Mouse (Mus musculus) T-helper 1 cell (primary cell): ENCODE results near the gene Pkm.

Experiments used
- in situ Hi-C: fragments of 300-600 bp; cut with MboI, MseI; formaldehyde crosslinking; loops from one replicate; pipeline ENCODE4 v1.15.1; 2025; ENCODE audit warnings: high pct_unique_total_duplicates

Gene Pkm

DNA sequence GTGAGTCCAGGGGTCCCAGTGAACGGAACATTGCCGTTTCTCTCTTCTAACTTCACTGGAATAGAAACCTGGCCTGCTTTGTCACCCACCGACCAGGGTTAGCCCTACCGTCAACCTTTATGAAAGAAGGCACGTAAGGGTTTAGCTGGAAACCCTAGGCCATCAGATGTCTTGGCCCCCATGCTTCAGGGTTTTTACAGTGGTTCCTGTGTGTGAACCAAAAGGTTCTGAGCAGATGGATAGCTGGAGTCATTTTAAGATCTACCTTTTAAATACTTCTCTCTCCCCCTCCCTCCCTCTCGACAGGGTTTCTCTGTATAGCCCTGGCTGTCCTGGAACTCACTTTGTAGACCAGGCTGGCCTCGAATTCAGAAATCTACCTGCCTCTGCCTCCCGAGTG lies 9.8 kb downstream of the Pkm start:
- in situ Hi-C loops: no loop called here

DNA sequence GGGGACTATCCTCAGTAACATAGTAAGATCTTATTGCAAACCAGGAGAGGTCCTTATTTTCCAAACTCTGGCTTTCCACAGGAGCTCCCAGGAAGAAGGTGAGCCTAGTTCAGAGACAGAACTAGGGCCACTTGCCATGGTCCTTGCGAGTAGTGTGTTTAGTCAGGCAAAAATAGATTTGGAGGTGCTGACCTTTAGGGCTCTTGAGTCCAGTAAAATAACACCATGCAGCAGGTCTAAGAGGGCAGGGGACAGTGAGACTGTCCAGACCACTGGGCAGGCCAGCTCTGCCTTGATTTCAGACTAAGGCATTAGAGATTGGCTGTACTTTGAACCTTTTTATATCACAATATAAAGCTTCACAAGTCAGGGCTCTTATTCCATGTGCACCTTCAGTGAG lies 10.6 kb downstream of the Pkm start:
- in situ Hi-C loops: no loop called here

DNA sequence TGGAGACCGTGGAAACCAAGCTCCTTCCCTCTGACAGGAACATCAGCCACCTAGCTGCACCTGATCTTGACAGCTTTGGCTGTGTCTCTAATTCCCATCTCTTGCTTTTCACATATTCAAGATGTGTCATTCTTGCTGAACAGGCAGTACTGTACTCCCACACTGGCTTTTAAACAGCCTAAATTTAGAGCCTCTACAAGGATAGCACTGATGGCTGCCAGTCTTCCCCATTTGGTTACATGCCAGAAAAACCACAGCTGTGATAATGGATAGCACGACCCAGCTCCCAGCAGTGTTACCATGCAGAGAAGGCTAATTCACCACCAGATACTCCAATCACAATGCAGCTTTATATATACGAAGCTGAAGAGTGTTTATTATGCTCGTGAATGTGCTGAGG lies 11.1 kb downstream of the Pkm start:
- in situ Hi-C loops: no loop called here

DNA sequence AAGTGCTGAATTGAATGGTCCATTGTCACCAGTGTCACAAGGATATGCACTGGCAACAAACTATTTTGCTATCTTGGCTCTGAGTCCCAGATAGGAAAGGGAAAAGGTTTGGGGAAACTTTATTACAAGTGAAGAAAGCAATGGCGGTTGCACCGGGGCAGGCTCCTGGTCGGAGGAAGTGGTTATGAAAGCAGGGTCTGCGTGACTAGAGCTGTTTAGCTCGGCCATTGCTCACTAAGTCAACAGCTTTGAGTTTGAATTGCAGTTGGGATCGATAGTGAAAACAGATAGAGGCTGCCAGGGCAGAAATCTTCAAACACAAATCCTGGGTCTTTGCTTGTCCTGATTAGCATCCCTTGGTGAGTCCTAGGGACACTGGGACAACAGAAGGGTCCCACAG lies 11.7 kb downstream of the Pkm start:
- in situ Hi-C loops: no loop called here

DNA sequence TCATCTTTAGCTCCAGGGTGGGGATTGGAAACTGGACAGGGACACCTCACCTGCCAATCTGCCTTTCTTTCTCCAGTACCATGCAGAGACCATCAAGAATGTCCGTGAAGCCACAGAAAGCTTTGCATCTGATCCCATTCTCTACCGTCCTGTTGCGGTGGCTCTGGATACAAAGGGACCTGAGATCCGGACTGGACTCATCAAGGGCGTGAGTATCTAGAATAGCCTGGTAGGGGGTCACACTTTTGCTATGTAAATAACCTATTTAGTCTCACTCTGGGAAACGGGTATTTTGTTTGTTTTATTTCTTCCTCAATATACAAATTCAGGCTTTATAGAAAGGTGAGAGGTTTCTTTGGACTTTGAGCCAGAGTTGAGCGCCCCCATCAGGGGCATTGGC lies 12.3 kb downstream of the Pkm start:
- in situ Hi-C loops: no loop called here

DNA sequence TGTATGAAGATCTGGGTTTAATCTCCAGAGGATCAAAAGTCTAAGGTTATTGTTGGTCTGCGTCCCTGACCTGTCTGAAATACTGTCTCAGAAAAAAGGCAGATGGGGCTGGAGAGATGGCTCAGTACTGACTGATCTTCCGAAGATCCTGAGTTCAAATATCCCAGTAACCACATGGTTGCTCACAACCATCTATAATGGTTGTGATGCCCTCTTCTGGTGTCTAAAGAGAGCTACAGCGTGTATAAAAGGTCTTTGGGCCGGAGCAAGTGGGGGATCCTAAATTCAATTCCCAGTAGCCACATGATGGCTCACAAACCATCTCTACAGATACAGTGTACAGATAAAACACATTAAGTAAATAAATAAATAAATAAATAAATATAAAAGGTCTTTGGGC lies 13.0 kb downstream of the Pkm start:
- in situ Hi-C loops: no loop called here

DNA sequence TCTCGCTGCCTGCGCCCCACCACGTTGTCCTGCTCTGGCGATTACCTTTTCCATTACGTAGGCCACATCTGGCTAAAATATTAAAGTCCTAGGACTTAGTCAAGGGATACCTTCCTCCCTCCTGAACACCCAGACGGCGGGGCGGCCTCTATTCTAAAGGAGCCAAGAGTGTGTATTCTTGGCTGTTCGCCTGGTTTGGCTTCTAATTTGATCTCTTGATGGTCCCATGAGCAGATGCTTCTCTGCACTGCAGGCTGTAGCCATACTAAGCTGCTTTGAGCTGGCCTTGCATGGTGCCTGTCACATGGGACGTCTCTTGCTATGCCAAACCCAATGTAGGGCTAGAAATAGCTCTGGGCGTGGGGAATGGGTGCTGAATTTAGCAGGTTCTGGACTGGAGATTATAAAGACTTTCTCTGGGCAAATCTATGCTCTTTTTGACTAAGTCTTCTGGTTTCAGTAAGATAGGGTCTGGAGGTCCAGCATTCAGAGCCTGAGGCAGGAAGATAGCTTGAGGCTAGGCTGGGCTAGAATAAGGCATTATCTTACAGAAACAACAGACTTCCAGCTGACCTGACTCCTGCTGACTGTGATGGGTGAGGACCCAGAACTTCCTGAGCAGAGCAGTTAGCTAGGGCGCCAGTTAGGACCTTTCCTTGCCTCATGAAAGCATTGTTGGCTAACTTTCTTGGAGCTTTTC lies 16.2 kb downstream of the Pkm start:
- in situ Hi-C loops: no loop called here

DNA sequence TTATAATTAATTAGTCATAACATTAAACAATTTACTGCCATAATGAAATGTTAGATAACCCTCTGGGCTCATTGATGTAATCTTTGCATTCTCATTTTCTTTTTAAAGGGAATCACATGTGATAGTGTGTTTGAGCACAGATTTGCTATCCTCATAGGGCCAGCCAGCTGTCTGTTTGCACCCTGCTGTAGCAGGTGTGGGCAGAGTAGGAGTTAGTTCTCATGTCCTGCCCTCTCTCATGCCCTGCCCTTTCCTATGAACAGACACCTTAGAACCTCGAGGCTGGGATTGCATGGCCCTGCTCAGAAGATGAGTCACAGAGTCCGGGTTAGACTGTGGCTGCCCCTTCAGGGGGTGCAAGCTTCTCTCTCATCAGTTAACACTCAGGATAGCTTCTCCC lies 17.3 kb downstream of the Pkm start:
- in situ Hi-C loops: no loop called here

DNA sequence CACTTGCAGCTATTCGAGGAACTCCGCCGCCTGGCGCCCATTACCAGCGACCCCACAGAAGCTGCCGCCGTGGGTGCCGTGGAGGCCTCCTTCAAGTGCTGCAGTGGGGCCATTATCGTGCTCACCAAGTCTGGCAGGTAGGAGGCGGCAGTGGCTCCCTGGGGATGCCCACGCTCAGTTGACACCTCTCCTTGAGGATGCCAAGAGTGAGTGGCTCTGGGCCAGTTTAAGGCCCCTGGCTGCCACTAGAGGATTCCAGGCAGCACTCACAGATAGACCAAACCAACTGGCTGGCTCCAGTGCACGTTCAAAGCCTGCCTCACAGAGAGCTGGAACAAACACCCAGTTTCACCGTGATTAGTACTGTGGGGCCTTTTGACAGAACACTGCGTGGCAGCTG lies 19.4 kb downstream of the Pkm start:
- in situ Hi-C loops: no loop called here

DNA sequence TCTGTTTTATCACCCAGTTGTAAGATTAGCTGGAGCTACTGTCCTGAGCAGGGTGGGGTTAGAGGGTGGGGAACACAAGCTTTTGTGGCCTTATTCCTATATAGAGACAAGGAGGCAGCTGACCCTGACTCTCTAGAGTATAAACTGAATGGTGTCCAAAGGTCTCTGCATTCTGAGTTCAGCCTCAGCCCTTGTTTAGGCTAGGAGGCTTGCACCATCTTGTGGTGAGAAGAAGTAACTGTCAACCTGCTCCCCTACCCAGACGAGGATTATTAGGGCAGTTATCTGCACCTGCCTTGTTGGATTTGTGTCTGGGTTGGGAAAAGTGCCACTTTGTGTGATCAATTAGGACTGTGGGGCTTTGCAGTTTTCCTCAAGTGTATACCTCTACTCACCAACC lies 22.1 kb downstream of the Pkm start:
- in situ Hi-C loops: no loop called here

DNA sequence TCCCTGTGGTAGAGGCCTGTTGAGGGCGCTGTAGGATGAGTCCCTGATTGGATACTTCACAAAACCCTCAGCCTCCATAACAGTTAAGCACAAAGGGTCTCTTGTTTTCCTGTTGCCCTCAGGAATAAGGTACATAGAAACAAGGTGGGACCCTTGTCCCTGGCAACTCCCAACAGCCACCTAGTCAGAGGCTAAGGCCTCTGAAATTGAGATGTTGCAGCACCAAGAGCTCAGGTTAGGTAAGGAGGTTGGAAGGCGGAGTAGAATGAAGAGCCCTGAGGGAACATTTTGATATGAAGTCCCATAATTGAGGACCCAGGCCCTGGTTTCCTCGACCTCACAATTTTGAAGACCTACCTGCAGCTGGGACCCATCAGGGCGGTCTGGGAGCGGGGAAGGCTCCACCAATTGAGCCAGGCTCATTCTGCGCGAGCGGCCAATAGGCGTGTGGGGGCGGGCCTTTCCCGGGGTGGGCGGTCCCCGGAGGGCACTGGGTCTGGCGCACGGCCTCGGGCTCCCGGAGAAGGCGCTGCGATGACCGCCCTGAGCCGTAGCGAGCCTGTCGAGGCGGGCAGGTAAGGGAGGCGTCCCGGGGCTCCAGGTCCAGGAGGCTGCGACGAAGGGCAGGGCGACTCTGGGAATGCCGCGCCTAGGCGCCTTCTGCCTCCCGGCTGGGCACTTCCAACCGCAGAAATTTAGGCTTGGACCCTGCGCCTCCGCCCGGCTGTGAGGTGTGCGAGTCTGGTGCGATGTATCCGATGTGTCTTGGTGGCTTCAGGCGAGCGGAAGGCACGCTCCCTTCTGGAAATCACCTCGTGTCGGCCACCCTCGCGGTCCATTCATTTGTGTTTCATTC lies 23.7 kb downstream of the Pkm start, which contains the start of gene Gramd2:
Gramd2 (plus strand) TSS at position 467 of the 856 bp plus-strand sequence.
- in situ Hi-C loops: no loop called here

DNA sequence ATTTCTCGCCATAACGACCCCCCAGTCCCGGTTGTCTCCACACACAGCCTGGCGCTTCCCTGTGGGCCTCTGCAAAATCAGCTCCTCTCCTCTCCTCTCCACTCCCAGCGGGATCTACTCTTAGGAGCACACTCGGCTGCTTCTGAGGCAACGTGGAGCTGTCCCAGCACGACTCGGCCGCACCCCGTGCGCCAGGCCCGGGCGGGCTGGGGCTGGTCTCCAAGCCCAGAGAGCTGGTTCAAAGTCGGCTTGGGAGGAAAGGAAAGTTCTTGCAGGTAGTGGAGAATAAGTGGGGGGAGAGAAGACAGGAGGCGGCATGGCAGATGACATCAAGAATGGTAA lies 24.3 kb downstream of the Pkm start:
- in situ Hi-C loops: no loop called here

DNA sequence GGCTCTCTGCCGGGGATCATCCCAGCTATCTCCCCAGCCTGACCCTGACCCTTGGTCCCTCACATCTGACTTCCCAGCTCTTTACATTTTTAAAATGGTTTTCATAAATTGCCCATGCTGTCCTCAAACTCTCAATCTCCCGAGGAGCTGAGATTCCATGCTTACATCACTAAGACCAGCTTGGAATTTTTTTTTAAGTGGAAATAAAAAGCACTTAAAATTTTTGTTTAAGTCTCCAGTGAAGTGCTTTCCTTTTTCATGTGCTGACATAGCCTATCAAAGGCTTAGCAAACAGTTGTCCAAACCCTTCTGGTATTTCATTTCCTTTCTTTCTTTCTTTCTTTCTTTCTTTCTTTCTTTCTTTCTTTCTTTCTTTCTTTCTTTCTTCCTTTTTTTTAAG lies 27.9 kb downstream of the Pkm start:
- in situ Hi-C loops: no loop called here

DNA sequence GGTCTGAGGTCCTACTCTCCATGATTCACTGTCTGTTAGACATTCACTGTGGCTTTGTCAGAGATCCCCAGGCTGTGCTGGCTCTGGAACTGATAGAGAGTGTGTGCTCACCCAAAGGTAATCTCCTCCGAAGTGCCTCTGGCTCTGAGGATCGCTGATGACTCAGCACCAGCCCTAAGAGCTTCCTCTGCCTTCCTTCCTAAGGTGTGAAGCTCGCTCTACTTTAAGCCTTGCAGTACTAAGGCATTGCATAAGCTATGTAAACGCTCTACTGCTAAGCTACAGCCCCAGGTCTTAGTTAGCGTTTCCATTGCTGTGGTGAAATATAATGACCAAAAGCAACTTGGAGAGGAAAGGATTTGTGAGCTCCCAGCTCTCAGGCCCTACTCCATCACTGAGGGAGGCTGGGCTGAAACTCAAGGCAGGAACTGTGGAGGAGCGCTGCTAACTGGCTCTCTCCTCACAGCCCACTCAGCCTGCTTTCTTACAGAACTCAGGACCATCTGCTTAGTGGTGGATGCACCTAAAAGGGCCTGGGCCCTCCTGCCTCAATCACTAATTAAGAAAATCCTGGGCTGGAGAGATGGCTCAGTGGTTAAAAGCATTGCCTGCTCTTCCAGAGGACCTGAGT lies 31.4 kb downstream of the Pkm start:
- in situ Hi-C loops: no loop called here

DNA sequence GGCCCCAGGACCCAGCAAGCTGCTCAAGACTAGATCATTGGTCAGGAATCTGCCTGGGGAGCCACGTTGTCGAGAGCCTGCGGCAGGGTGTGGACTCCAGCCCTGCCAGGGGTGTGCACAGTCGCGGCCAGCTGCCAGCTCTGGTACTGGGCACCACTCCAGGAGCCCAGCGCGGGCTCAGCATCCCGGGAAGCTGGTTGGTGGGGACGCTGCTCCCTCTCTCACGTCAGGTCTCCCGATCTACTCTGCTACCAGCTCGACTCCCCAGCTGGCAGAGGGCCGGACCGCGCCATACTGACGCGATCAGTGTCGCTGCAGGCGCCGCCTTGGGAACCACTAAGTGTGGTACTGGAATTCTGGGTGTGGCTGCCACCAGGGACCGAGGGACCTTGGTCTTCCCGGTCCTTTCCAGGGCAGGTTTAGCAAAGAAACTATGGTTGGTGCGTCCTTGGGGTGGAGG lies 35.5 kb downstream of the Pkm start:
- in situ Hi-C loops: no loop called here

DNA sequence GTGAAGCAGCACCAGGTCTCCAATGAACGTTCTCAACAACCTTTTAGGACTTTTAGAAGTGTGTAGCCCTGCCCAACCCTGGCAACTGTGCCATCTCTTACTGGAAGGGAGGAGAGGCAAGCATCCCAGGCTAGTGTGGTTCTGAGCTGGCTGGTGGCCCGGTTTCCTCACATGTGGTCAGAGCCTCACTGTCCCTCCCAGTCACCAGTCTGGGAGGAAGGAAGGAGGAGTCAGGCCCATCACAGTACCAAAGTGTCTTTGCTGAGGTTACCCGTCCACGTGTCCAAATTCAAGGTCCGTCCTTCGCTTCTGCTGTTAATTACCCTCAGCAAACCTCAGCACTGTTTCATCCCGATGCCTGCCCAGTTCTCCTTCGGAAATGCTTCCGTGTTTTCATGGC lies 36.0 kb downstream of the Pkm start:
- in situ Hi-C loops: no loop called here

DNA sequence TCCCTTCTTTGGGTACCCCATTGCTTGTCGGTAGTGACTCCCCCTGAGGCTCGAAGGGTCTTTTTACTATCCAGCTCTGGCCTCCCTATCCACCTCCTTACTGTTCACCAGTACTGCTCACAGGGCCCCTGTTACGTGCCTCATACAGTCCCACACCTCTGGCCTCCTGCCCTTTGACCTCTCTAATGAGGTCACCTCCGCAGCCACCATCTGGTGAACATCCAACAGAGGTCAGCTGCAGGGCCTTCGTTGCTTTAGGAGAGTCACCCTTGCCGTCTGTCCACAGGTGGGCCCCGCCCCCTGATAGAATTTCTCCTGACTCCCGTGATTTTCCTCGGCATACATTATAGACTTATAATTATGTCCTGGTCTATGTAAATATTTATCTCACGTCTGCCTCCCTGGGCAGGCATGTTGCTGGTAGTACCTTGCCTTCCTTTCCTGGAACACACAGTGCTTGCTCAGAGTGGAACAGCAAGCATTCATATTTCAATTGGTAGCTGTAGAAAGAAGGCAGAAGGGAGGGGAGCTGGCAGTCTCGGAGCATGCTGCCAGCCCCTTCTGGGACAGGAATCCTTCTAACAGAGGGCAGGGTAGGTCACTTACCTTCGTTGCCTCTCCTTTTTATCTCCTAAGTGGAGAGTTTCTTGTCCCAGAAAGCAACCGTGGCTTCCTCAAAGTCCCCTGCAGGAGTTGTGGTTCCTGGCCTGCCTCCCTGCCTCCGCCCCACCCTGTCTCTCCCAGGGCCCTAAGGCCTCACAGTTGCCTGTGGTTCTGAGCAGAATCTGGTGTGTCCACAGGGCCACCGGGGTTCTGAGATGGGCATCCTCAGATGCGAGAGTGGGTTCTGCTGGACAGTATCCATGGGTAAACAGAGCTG lies 38.6 kb downstream of the Pkm start:
- in situ Hi-C loops: no loop called here

DNA sequence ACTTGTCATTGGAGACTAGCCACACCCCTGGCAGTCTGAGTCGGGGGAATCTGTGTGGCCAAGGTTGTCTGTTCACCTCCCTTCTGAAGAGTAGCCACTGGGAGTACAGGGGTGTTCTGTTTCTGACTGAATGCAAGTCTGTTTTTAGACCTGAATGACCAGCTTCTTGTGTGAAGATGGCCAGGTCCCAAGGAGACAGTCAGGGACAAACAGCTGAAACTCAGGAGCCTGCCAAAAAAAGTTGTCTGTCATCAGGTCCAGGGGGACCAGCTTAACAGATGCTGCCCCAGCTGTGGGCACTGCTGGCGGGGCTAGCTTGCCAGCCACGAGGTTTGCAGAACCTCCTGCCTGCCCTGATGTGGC lies 39.3 kb downstream of the Pkm start:
- in situ Hi-C loops: no loop called here

DNA sequence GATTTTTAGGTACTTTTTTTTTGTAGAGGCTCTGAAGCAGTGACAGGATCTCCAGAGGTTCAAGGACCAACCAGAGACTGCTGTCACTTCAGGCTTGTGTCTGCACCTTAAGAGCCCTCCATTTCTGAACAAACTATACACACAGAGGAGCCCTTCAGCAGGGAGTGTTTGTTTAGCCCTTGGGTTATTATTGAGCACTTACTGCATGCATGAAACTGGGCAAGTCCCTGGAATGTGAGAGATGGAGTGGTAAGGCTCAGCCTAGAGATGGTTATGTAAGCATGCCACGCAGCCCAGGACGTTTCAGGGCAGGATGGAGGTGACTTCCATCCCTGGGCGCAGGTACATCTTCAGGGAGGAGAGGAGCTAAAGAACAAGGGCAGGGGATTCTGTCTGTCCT lies 40.2 kb downstream of the Pkm start:
- in situ Hi-C loops: no loop called here

DNA sequence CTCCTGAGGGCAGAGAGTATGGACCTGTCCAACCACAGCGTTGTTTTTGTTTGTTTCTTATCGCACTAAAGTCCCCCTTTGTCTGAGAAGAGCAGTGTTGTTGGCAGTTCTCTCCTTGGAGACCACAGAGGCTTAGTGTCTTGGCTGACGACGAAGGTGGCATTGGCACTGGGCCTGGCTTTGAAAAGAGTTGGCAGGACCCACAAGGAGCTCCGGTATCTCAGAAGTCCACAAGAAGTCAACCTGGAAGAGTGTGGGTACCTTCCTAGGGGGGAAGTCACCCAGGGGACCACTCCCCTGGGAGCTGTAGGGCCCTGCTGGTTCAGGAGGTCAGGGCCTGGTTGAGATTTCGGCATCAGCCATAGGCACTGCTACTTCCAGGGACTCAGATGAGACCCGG lies 44.9 kb downstream of the Pkm start:
- in situ Hi-C loops: no loop called here

DNA sequence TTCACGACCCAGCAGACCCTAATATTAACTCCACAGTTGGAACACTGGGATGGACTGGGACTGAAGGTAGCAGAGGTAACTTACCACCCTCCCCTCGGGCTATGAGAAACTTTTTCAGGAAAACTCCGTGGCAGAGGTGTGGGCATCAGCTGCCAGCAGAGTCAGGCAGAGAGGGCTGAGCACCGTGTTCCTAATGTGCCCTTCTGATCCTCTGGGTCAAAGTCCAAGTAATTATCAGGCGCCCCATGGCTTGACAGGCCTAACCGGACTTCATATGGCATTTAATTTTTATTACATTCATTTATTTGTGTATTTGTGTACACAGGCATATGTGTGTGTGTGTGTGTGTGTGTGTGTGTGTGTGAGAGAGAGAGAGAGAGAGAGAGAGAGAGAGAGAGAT lies 46.9 kb downstream of the Pkm start:
- in situ Hi-C loops: no loop called here
